Mouse (Mus musculus) hindbrain, embryonic 16.5 days (tissue): Measurements from ENCODE around the gene Faf1. TPM values are rescaled to one million over a fixed set of nuclear protein-coding genes. Genes with fewer than 3 reads are reported as not detected.
A peak's percentile ranks its signal among the peaks of the same experiment; 100 is the strongest.

Experiments
- ATAC-seq: fragments of 200-750 bp; cut with Nextera tagmentation; 2 replicates; pipeline ENCODE4 v1.8.0; 2017; ENCODE audit warnings: moderate TSS enrichment, moderate library complexity
- H3K27ac ChIP-seq: fragments of 300-500 bp; sonication (generic); 2 replicates; pipeline ENCODE4 v1.5.1; 2014; ENCODE audit warnings: low read depth, mild to moderate bottlenecking, control low read depth, low read length, moderate library complexity
- H3K27me3 ChIP-seq: fragments of 300-500 bp; sonication (generic); replicated peaks from 2 replicates; pipeline ENCODE4 v1.6.1; 2014; ENCODE audit warnings: low read length; ENCODE audit not compliant: control insufficient read depth, insufficient read depth
- H3K36me3 ChIP-seq: fragments of 300-500 bp; sonication (generic); 2 replicates; pipeline ENCODE4 v1.6.1; 2014; ENCODE audit warnings: mild to moderate bottlenecking, low read length, moderate library complexity, mixed read lengths; ENCODE audit not compliant: control insufficient read depth, insufficient read depth
- H3K4me1 ChIP-seq: fragments of 300-500 bp; sonication (generic); 2 replicates; pipeline ENCODE4 v1.6.1; 2014; ENCODE audit warnings: low read depth, low read length; ENCODE audit not compliant: control insufficient read depth, insufficient read depth
- H3K4me2 ChIP-seq: fragments of 300-500 bp; sonication (generic); 2 replicates; pipeline ENCODE4 v1.6.1; 2014; ENCODE audit warnings: mild to moderate bottlenecking, low read length, control low read depth, moderate library complexity
- H3K4me3 ChIP-seq: fragments of 300-500 bp; sonication (generic); 2 replicates; pipeline ENCODE4 v1.5.1; 2014; ENCODE audit warnings: mild to moderate bottlenecking, low read length, control low read depth, moderate library complexity
- H3K9ac ChIP-seq: fragments of 300-500 bp; sonication (generic); 2 replicates; pipeline ENCODE4 v1.6.1; 2014; ENCODE audit warnings: low read depth, mild to moderate bottlenecking, control low read depth, low read length, moderate library complexity
- H3K9me3 ChIP-seq: fragments of 300-500 bp; sonication (generic); 2 replicates; pipeline ENCODE4 v1.6.1; 2014; ENCODE audit warnings: mild to moderate bottlenecking, low read length, moderate library complexity; ENCODE audit not compliant: control insufficient read depth
- WGBS: fragments of 180-500 bp; shearing (Covaris S2); extraction: QIAGEN DNeasy Blood & Tissue Kit; methylation state at CpG from one replicate; pipeline ENCODE4 v1.1.7; 2014; 5-methylcytosine and 5-hydroxymethylcytosine counted together
- polyA plus RNA-seq: library from polyadenylated mRNA; unstranded; fragments of >200 nt; fragmentation: Nextera tagmentation; extraction: Ambion mirVana; gene quantifications from 2 replicates; pipeline ENCODE4 v1.2.1, GENCODE M21; 2015

Gene Faf1
- polyA plus RNA-seq, 1 experiment from 2014 or later = 25.0 TPM

- Histone ChIP-seq H3K9me3 (peaks cover 4% of the 10 kb centered on the region; the same call in 1 of the 2 replicates), H3K27ac (no peak within 1 kb of the TSS), H3K4me3 (peak within 1 kb of the TSS; percentile 38), H3K27me3 (peaks cover 69% of the 10 kb centered on the region), H3K4me1 (peaks cover 26% of the 10 kb centered on the region), H3K36me3 (no peaks in the 10 kb centered on the region), H3K4me2 (peak within 1 kb of the TSS; percentile 58), H3K9ac (no peak within 1 kb of the TSS)
- peak; percentile 77 for ATAC-seq
- under 1% methylated on average over 60 of the region's 64 CpGs for WGBS
These were observed 301.0 kb downstream of the Faf1 start, which contains the start of gene Dmrta2 for GRCm38 (mm10) chr4:109977148-109978067. Dmrta2 (plus strand) TSS chr4:109978053.

GRCm38 (mm10) chr4:109978068-109978857, 301.9 kb downstream of the Faf1 start:
- peak overlapping the region; percentile 38 for H3K4me3 ChIP-seq
- no peak overlapping the region for H3K27ac ChIP-seq
- H3K4me1 ChIP-seq = peaks cover 26% of the 10 kb centered on the region
- under 1% methylated on average over 52 of the region's 56 CpGs for WGBS
- ATAC-seq = peak; percentile 7; the same call in 1 of the 2 replicates
- no peaks in the 10 kb centered on the region for H3K36me3 ChIP-seq
- H3K9me3 ChIP-seq = peaks cover 4% of the 10 kb centered on the region; the same call in 1 of the 2 replicates
- no peak overlapping the region for H3K9ac ChIP-seq
- peaks cover 71% of the 10 kb centered on the region for H3K27me3 ChIP-seq
- H3K4me2 ChIP-seq = peak overlapping the region; percentile 58

GRCm38 (mm10) chr4:109978858-109979340, 302.5 kb downstream of the Faf1 start:
- H3K9ac ChIP-seq = no peak overlapping the region
- WGBS = 2% methylated on average over 9 of the region's 9 CpGs
- H3K4me2 ChIP-seq = no peak overlapping the region; the same call in 1 of the 2 replicates
- no peak overlapping the region; the same call in 1 of the 2 replicates for H3K4me3 ChIP-seq
- peaks cover 26% of the 10 kb centered on the region for H3K4me1 ChIP-seq
- H3K36me3 ChIP-seq = no peaks in the 10 kb centered on the region
- peaks cover 65% of the 10 kb centered on the region for H3K27me3 ChIP-seq
- no peak overlapping the region for H3K27ac ChIP-seq
- no peak for ATAC-seq
- H3K9me3 ChIP-seq = peaks cover 4% of the 10 kb centered on the region; the same call in 1 of the 2 replicates

- peak overlapping the region; percentile 16 for H3K4me3 ChIP-seq
- H3K9me3 ChIP-seq = peaks cover 4% of the 10 kb centered on the region; the same call in 1 of the 2 replicates
- H3K36me3 ChIP-seq = no peaks in the 10 kb centered on the region
- no peak overlapping the region for H3K27ac ChIP-seq
- peaks cover 24% of the 10 kb centered on the region for H3K4me1 ChIP-seq
- WGBS = under 1% methylated on average over 59 of the region's 66 CpGs
- peak overlapping the region; percentile 34 for H3K4me2 ChIP-seq
- no peak overlapping the region for H3K9ac ChIP-seq
- ATAC-seq = no peak
- peaks cover 67% of the 10 kb centered on the region for H3K27me3 ChIP-seq
These were observed 303.3 kb downstream of the Faf1 start for GRCm38 (mm10) chr4:109979461-109980320.

- ATAC-seq = no peak
- Histone ChIP-seq H3K9me3 (peaks cover 3% of the 10 kb centered on the region; the same call in 1 of the 2 replicates), H3K4me1 (peaks cover 22% of the 10 kb centered on the region), H3K4me3 (peak overlapping the region; percentile 16), H3K9ac (no peak overlapping the region), H3K4me2 (peak overlapping the region; percentile 34), H3K36me3 (no peaks in the 10 kb centered on the region), H3K27ac (no peak overlapping the region), H3K27me3 (peaks cover 66% of the 10 kb centered on the region)
- 3% methylated on average over 28 of the region's 29 CpGs for WGBS
These were observed 304.1 kb downstream of the Faf1 start for GRCm38 (mm10) chr4:109980321-109981082.

GRCm38 (mm10) chr4:109981083-109981870, 304.9 kb downstream of the Faf1 start:
- H3K36me3 ChIP-seq = no peaks in the 10 kb centered on the region
- H3K9me3 ChIP-seq = no peaks in the 10 kb centered on the region
- 2% methylated on average over 34 of the region's 37 CpGs for WGBS
- H3K4me3 ChIP-seq = peak overlapping the region; percentile 32; the same call in 1 of the 2 replicates
- H3K4me1 ChIP-seq = peaks cover 22% of the 10 kb centered on the region
- ATAC-seq = no peak
- no peak overlapping the region for H3K27ac ChIP-seq
- no peak overlapping the region for H3K9ac ChIP-seq
- H3K4me2 ChIP-seq = no peak overlapping the region; the same call in 1 of the 2 replicates
- peaks cover 63% of the 10 kb centered on the region for H3K27me3 ChIP-seq

GRCm38 (mm10) chr4:109981871-109982680, 305.7 kb downstream of the Faf1 start:
- Histone ChIP-seq H3K9ac (peak overlapping the region; percentile 47), H3K4me2 (peak overlapping the region; percentile 56), H3K27me3 (peaks cover 62% of the 10 kb centered on the region), H3K4me3 (peak overlapping the region; percentile 32), H3K36me3 (no peaks in the 10 kb centered on the region), H3K27ac (no peak overlapping the region), H3K4me1 (peaks cover 22% of the 10 kb centered on the region), H3K9me3 (no peaks in the 10 kb centered on the region)
- WGBS = under 1% methylated on average over 68 of the region's 99 CpGs
- ATAC-seq = peak; percentile 32; the same call in 1 of the 2 replicates
